In the genomic region with DNA sequence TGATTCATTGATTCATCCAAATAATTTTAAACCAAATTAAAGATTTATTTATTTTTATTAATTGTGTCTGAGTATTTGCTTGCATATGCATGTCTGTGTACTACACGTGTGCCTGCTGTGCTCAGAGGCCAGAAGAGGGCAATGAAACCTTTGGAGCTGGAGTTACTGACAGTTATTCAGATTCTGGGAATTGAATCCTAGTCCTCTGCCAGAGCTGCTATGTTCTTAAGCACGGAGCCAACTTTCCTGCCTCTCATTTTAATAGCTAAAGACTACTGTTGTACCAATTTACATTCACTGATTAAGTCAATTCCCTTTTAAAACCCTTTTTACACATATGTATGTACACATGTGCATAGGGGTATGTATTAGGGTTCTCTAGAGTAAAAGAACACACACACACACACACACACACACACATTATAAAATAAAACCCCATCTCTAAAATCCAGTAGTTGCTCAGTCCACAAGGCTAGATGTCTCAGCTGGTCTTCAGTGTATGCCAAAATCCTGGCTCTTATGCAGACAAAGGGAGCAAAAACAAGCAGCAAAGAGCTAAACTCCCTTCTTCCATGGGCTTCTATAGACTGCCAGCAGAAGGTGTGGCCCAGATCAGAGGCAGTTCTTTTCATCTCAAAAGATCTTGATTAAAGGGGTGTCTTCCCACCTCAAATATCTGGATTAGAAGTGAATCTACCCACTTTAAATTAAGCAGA, we compare ENCODE assay signal across 27 mouse cellular contexts. TPM values are rescaled to one million over a fixed set of nuclear protein-coding genes. Genes with fewer than 3 reads are reported as not detected.
DNase-seq lines count a peak whose midpoint lies in the region; ATAC-seq and TF ChIP-seq lines count a peak whose summit lies in the region.
"Had no signal": no experiment of that assay in that cellular context is flagged by ENCODE, and none has a peak within 500 bp of the region (broad histone marks: within the 10 kb centered on the region; RNA-seq: fewer than 3 reads in every experiment).

No protein-coding gene starts in this region.

- no peaks in the 10 kb centered on the region for H3K4me1 ChIP-seq in forebrain, embryonic 13.5 days
- no peaks in the 10 kb centered on the region for H3K4me1 ChIP-seq in forebrain, embryonic 10.5 days
- no peaks in the 10 kb centered on the region for H3K4me1 ChIP-seq in intestine, postnatal 0 days (replicated peaks; ENCODE audit: control insufficient read depth, insufficient read depth, low read length)
- H3K4me1 ChIP-seq in intestine, embryonic 16.5 days (ENCODE audit: control insufficient read depth, insufficient read depth, low read length), result no peaks in the 10 kb centered on the region
- H3K4me1 ChIP-seq in limb, embryonic 10.5 days, result peaks cover 29% of the 10 kb centered on the region
- H3K4me1 ChIP-seq: intestine, embryonic 15.5 days; lung, embryonic 15.5 days; midbrain, embryonic 10.5 days; midbrain, embryonic 15.5 days had no signal

- no peak for DNase-seq in forebrain, embryonic 10.5 days (ENCODE audit: extremely low spot score, low spot score)
- DNase-seq in NIH3T3 (ENCODE audit: low read depth), result peak; percentile 21
- DNase-seq in limb, embryonic 10.5 days (ENCODE audit: low spot score), result no peak
- no peak for DNase-seq in heart, postnatal 36 days
- DNase-seq in c-Kit-positive CD71-positive TER-119-positive erythroid progenitor cells, embryonic 14.5 days (ENCODE audit: low spot score), result no peak
- DNase-seq: adrenal gland, postnatal 10 days; cerebellum, adult 11-12 months; cerebellum, adult 9-11 months; heart, postnatal 14 days; kidney, postnatal 25 days; layer of hippocampus, postnatal 36 days; left cerebral cortex, postnatal 4 days; spleen, adult 18-20 months; thymus, postnatal 14 days had no signal

- H3K27me3 ChIP-seq in forebrain, embryonic 13.5 days, result no peaks in the 10 kb centered on the region
- H3K27me3 ChIP-seq in forebrain, embryonic 10.5 days (ENCODE audit: poor library complexity, severe bottlenecking), result no peaks in the 10 kb centered on the region
- H3K27me3 ChIP-seq in intestine, postnatal 0 days (replicated peaks; ENCODE audit: control insufficient read depth, insufficient read depth, low read length), result no peaks in the 10 kb centered on the region
- H3K27me3 ChIP-seq in intestine, embryonic 16.5 days (replicated peaks; ENCODE audit: control insufficient read depth, insufficient read depth, low read length), result no peaks in the 10 kb centered on the region
- H3K27me3 ChIP-seq in limb, embryonic 10.5 days (ENCODE audit: low read depth, poor library complexity, severe bottlenecking), result no peaks in the 10 kb centered on the region
- H3K27me3 ChIP-seq: CH12.LX; hindbrain, embryonic 12.5 days; intestine, embryonic 15.5 days; kidney, embryonic 15.5 days; limb, embryonic 15.5 days; lung, embryonic 15.5 days; midbrain, embryonic 15.5 days; Patski had no signal

- H3K9me3 ChIP-seq in forebrain, embryonic 13.5 days (replicated peaks), result no peaks in the 10 kb centered on the region
- H3K9me3 ChIP-seq in forebrain, embryonic 10.5 days, result no peaks in the 10 kb centered on the region
- H3K9me3 ChIP-seq in intestine, postnatal 0 days (ENCODE audit: control insufficient read depth), result no peaks in the 10 kb centered on the region
- H3K9me3 ChIP-seq in intestine, embryonic 16.5 days (ENCODE audit: control insufficient read depth, low read length), result no peaks in the 10 kb centered on the region
- H3K9me3 ChIP-seq in limb, embryonic 10.5 days (replicated peaks), result 0 out of 2 replicates have a peak, but pooled peaks cover 3% of the 10 kb centered on the region
- H3K9me3 ChIP-seq: hindbrain, embryonic 12.5 days; intestine, embryonic 15.5 days; limb, embryonic 15.5 days; lung, embryonic 15.5 days; midbrain, embryonic 10.5 days; midbrain, embryonic 15.5 days had no signal

- H3K9ac ChIP-seq in forebrain, embryonic 13.5 days, result no peak overlapping the region
- no peak overlapping the region for H3K9ac ChIP-seq in intestine, postnatal 0 days (ENCODE audit: low read depth, low read length)
- H3K9ac ChIP-seq in intestine, embryonic 16.5 days (ENCODE audit: low read depth, low read length), result no peak overlapping the region
- H3K9ac ChIP-seq: hindbrain, embryonic 12.5 days; intestine, embryonic 15.5 days; kidney, embryonic 15.5 days; limb, embryonic 15.5 days; lung, embryonic 15.5 days; midbrain, embryonic 15.5 days had no signal

- H3K4me3 ChIP-seq in forebrain, embryonic 13.5 days, result no peak overlapping the region
- H3K4me3 ChIP-seq in forebrain, embryonic 10.5 days, result no peak overlapping the region
- H3K4me3 ChIP-seq in intestine, postnatal 0 days (ENCODE audit: low read depth, low read length), result no peak overlapping the region
- H3K4me3 ChIP-seq in intestine, embryonic 16.5 days (ENCODE audit: low read length), result no peak overlapping the region
- H3K4me3 ChIP-seq in limb, embryonic 10.5 days, result no peak overlapping the region
- H3K4me3 ChIP-seq: hindbrain, embryonic 12.5 days; intestine, embryonic 15.5 days; kidney, embryonic 15.5 days; limb, embryonic 15.5 days; lung, embryonic 15.5 days; midbrain, embryonic 10.5 days; midbrain, embryonic 15.5 days had no signal

- H3K27ac ChIP-seq in forebrain, embryonic 13.5 days, result peak overlapping the region; percentile 32; the same call in 1 of the 2 replicates
- no peak overlapping the region for H3K27ac ChIP-seq in forebrain, embryonic 10.5 days
- H3K27ac ChIP-seq in intestine, postnatal 0 days (ENCODE audit: low read depth, low read length), result no peak overlapping the region
- no peak overlapping the region for H3K27ac ChIP-seq in intestine, embryonic 16.5 days (ENCODE audit: low read length)
- H3K27ac ChIP-seq in limb, embryonic 10.5 days, result 0 out of 2 replicates have a peak overlapping the region, but pooled peaks have one; percentile 25
- H3K27ac ChIP-seq: hindbrain, embryonic 12.5 days; hindbrain, postnatal 0 days; intestine, embryonic 15.5 days; kidney, embryonic 15.5 days; limb, embryonic 15.5 days; lung, embryonic 15.5 days; midbrain, embryonic 10.5 days; midbrain, embryonic 15.5 days had no signal

- intact Hi-C loops in heart, postnatal 36 days (cut with DNase I), result no loop called here

- WGBS in forebrain, embryonic 13.5 days, result 72% methylated on average over 2 of the region's 2 CpGs
- 77% methylated on average over 2 of the region's 2 CpGs for WGBS in forebrain, embryonic 10.5 days
- 75% methylated on average over 2 of the region's 2 CpGs for WGBS in intestine, postnatal 0 days
- 71% methylated on average over 2 of the region's 2 CpGs for WGBS in intestine, embryonic 16.5 days
- WGBS in limb, embryonic 10.5 days, result 76% methylated on average over 2 of the region's 2 CpGs

- peak; percentile 55; the same call in 1 of the 2 replicates for ATAC-seq in forebrain, embryonic 13.5 days
- no peak for ATAC-seq in intestine, postnatal 0 days
- no peak for ATAC-seq in intestine, embryonic 16.5 days
- ATAC-seq: intestine, embryonic 15.5 days; Patski had no signal

- no peaks in the 10 kb centered on the region for H3K36me3 ChIP-seq in forebrain, embryonic 13.5 days (ENCODE audit: poor library complexity, severe bottlenecking)
- H3K36me3 ChIP-seq in forebrain, embryonic 10.5 days (replicated peaks), result no peaks in the 10 kb centered on the region
- no peaks in the 10 kb centered on the region for H3K36me3 ChIP-seq in intestine, postnatal 0 days (ENCODE audit: control insufficient read depth, insufficient read depth)
- H3K36me3 ChIP-seq in intestine, embryonic 16.5 days (ENCODE audit: control insufficient read depth, insufficient read depth, low read length), result no peaks in the 10 kb centered on the region
- H3K36me3 ChIP-seq in limb, embryonic 10.5 days, result peaks cover 5% of the 10 kb centered on the region
- H3K36me3 ChIP-seq: hindbrain, embryonic 12.5 days; intestine, embryonic 15.5 days; kidney, embryonic 15.5 days; limb, embryonic 15.5 days; lung, embryonic 15.5 days; midbrain, embryonic 10.5 days; midbrain, embryonic 15.5 days had no signal

- no peak overlapping the region for H3K4me2 ChIP-seq in forebrain, embryonic 13.5 days
- no peak overlapping the region for H3K4me2 ChIP-seq in intestine, postnatal 0 days (replicated peaks; ENCODE audit: low read depth)
- H3K4me2 ChIP-seq in intestine, embryonic 16.5 days (ENCODE audit: low read depth, low read length), result no peak overlapping the region
- H3K4me2 ChIP-seq: hindbrain, embryonic 12.5 days; intestine, embryonic 15.5 days; kidney, embryonic 15.5 days; limb, embryonic 15.5 days; lung, embryonic 15.5 days; midbrain, embryonic 15.5 days had no signal

- peak; percentile 12; the same call in 1 of the 2 replicates for TF ChIP-seq CTCF in intestine, postnatal 0 days (IDR thresholded peaks at IDR 0.05; ENCODE audit: low read depth)

RNA-seq across cellular contexts. Expression of gene Cd24a, which starts 53.7 kb away (rescaled TPM):
- 700 and 710 TPM in 2 replicates for polyA plus RNA-seq in forebrain, embryonic 13.5 days (2015; fragmentation: Nextera tagmentation; extraction: Ambion mirVana)
- polyA plus RNA-seq in forebrain, embryonic 10.5 days (2016; fragmentation: Nextera tagmentation; extraction: Ambion mirVana), result 183 and 206 TPM in 2 replicates
- polyA plus RNA-seq in intestine, postnatal 0 days (2015; fragmentation: Nextera tagmentation; extraction: Ambion mirVana), result 87.8 and 91.9 TPM in 2 replicates
- 138 and 165 TPM in 2 replicates for polyA plus RNA-seq in intestine, embryonic 16.5 days (2015; fragmentation: Nextera tagmentation; extraction: Ambion mirVana)
- 568 and 623 TPM in 2 replicates for polyA plus RNA-seq in limb, embryonic 10.5 days (2016; fragmentation: Nextera tagmentation; extraction: Ambion mirVana)
- 1 to 10 TPM; 6.6 to 8.1 TPM for total RNA-seq in heart, postnatal 36 days (2021)

Comparison
In these comparisons a context has a peak if more than half of its experiments do, and no peak if none do; other contexts are left out.
1. H3K27ac ChIP-seq: peak in forebrain, embryonic 13.5 days (single experiment) and limb, embryonic 10.5 days (single experiment); none in forebrain, embryonic 10.5 days (single experiment), intestine, postnatal 0 days (single experiment) and intestine, embryonic 16.5 days (single experiment).